Mouse (Mus musculus) heart, postnatal 0 days (tissue): ENCODE data around the gene Armc12. TPM values are rescaled to one million over a fixed set of nuclear protein-coding genes. Genes with fewer than 3 reads are reported as not detected.
A peak's percentile ranks its signal among the peaks of the same experiment; 100 is the strongest.

Source experiments
- ATAC-seq: fragments of 200-750 bp; cut with Nextera tagmentation; 2 replicates; pipeline ENCODE4 v1.8.0; 2017; ENCODE audit warnings: low read depth, moderate number of reproducible peaks, moderate library complexity; ENCODE audit not compliant: insufficient read depth
- DNase-seq: peaks from one replicate; pipeline ENCODE4 v3.0.0-alpha.2; 2016; ENCODE audit warnings: low spot score
- H3K27ac ChIP-seq: fragments of 300-500 bp; sonication (generic); 2 replicates; pipeline ENCODE4 v1.5.1; 2014; ENCODE audit warnings: low read depth, mild to moderate bottlenecking
- H3K27me3 ChIP-seq: fragments of 300-500 bp; sonication (generic); 2 replicates; pipeline ENCODE4 v1.6.1; 2014; ENCODE audit warnings: low read length, mixed read lengths; ENCODE audit not compliant: control insufficient read depth, insufficient read depth
- H3K36me3 ChIP-seq: fragments of 300-500 bp; sonication (generic); replicated peaks from 2 replicates; pipeline ENCODE4 v1.6.1; 2014; ENCODE audit warnings: low read length, mixed read lengths; ENCODE audit not compliant: control insufficient read depth, insufficient read depth
- H3K4me1 ChIP-seq: fragments of 300-500 bp; sonication (generic); 2 replicates; pipeline ENCODE4 v1.6.1; 2014; ENCODE audit warnings: antibody characterized with exemption; ENCODE audit not compliant: control insufficient read depth, insufficient read depth
- H3K4me2 ChIP-seq: fragments of 300-500 bp; sonication (generic); 2 replicates; pipeline ENCODE4 v1.6.1; 2014; ENCODE audit warnings: low read depth, mild to moderate bottlenecking, low read length, moderate library complexity
- H3K4me3 ChIP-seq: fragments of 300-500 bp; sonication (generic); 2 replicates; pipeline ENCODE4 v1.5.1; 2014; ENCODE audit warnings: low read depth, low read length
- H3K9ac ChIP-seq: fragments of 300-500 bp; sonication (generic); replicated peaks from 2 replicates; pipeline ENCODE4 v1.6.1; 2014; ENCODE audit warnings: low read depth, low read length, mixed read lengths
- H3K9me3 ChIP-seq: fragments of 300-500 bp; sonication (generic); replicated peaks from 2 replicates; pipeline ENCODE4 v1.6.1; 2016; ENCODE audit warnings: low read length; ENCODE audit not compliant: control insufficient read depth
- CTCF ChIP-seq: IDR thresholded peaks from 2 replicates; pipeline ENCODE4 v1.5.1; 2016; ENCODE audit warnings: antibody characterized with exemption, control low read depth, low read depth
- EP300 ChIP-seq: IDR thresholded peaks from 2 replicates; pipeline ENCODE4 v1.6.1; 2016; ENCODE audit warnings: antibody characterized with exemption, low read depth
- WGBS: fragments of 180-500 bp; shearing (Covaris S2); extraction: QIAGEN DNeasy Blood & Tissue Kit; methylation state at CpG from one replicate; pipeline ENCODE4 v1.1.7; 2014; 5-methylcytosine and 5-hydroxymethylcytosine counted together
- polyA plus RNA-seq: library from polyadenylated mRNA; unstranded; fragments of >200 nt; fragmentation: Nextera tagmentation; extraction: Ambion mirVana; gene quantifications from 2 replicates; pipeline ENCODE4 v1.2.1, GENCODE M21; 2015
- total RNA-seq: library from RNA; depleted of rRNA; stranded (reverse); fragments of >200 nt; gene quantifications from 2 replicates; pipeline ENCODE4 v1.2.3, GENCODE M21; 2014; ENCODE audit warnings: low replicate concordance

The Armc12 gene
- total and polyA plus RNA-seq, 2 experiments from 2014 or later, result not detected

GRCm38 (mm10) chr17:28527184-28528042 is 3.2 kb upstream of the Armc12 start:
- Histone ChIP-seq H3K4me2 (peak overlapping the region; percentile 34), H3K36me3 (no peaks in the 10 kb centered on the region), H3K27me3 (0 out of 2 replicates have a peak, but pooled peaks cover 6% of the 10 kb centered on the region), H3K9ac (no peak overlapping the region; the same call in 1 of the 2 replicates), H3K4me1 (no peaks in the 10 kb centered on the region; the same call in 1 of the 2 replicates), H3K4me3 (0 out of 2 replicates have a peak overlapping the region, but pooled peaks have one; percentile 8), H3K27ac (peak overlapping the region; percentile 13; the same call in 1 of the 2 replicates), H3K9me3 (no peaks in the 10 kb centered on the region)
- DNase-seq (no peak), ATAC-seq (no peak)
- TF ChIP-seq EP300, result no peak
- no peak for TF ChIP-seq CTCF
- 36% methylated on average over 12 of the region's 12 CpGs for WGBS

DNA sequence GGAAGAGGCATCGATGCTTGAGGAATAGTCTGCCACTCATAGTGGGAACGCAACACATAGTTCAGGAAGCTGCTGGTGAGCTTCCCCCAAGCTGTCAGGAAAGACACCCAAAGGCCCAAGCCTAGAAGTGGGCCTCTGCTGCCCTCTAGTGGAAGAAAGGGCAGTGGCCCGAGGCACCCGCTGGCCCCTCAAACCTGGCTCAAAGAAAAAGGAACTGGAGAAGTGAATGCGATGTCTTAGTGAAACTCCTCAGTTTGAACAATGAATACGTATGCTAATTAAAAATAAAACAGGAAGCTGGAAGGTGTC is 2.6 kb upstream of the Armc12 start:
- Histone ChIP-seq H3K4me3 (0 out of 2 replicates have a peak overlapping the region, but pooled peaks have one; percentile 8), H3K9me3 (no peaks in the 10 kb centered on the region), H3K4me1 (no peaks in the 10 kb centered on the region; the same call in 1 of the 2 replicates), H3K9ac (no peak overlapping the region; the same call in 1 of the 2 replicates), H3K4me2 (peak overlapping the region; percentile 34), H3K36me3 (no peaks in the 10 kb centered on the region), H3K27me3 (0 out of 2 replicates have a peak, but pooled peaks cover 6% of the 10 kb centered on the region), H3K27ac (no peak overlapping the region)
- DNase-seq (peak; percentile 87), ATAC-seq (peak; percentile 39)
- TF ChIP-seq CTCF (peak; percentile 99), EP300 (no peak)
- WGBS, result 5% methylated on average over 6 of the region's 6 CpGs

DNA sequence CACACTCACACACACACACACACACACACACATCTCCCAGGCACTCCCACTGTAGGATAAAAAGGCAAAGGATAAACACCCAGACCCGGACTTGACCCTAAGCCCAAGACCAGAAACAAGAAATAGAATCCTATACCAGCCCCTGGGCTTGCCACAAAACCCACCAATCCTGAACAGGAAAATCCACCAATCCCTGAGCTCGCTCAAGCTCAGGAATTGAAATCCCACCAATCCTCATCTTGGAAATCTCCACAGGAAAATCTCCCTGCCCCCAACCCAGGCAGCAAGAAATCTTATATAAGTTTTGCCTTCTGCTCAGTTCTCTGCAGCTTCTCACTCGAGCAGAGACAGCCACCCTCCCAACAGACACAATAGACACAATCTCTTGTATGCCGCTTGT is 1.5 kb upstream of the Armc12 start:
- no peak for ATAC-seq
- Histone ChIP-seq H3K4me1 (no peaks in the 10 kb centered on the region), H3K9me3 (no peaks in the 10 kb centered on the region), H3K27ac (no peak overlapping the region), H3K36me3 (no peaks in the 10 kb centered on the region), H3K4me3 (no peak overlapping the region), H3K27me3 (0 out of 2 replicates have a peak, but pooled peaks cover 6% of the 10 kb centered on the region), H3K4me2 (no peak overlapping the region), H3K9ac (no peak overlapping the region)
- no peak for TF ChIP-seq CTCF
- DNase-seq, result no peak
- WGBS, result 57% methylated on average over 4 of the region's 4 CpGs

DNA sequence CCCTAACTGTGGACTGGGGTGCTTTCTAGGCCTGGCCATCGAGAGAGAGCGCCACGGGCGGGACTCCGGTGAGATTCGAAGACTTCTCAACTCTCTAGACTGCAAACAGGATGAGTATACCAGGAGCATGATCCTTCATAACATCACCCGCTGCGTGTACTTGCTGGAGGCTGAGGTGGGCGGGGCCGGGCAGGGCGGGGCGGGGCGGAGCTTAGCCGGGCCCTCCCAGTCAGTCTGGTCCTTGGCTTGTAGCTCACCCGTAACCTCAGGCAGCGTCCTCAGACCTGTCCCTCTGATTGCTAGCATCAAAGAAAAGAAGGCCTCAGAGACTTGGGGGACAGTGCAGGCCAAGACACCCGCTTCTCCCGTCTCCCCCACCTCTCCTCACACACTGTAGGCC is 1.3 kb downstream of the Armc12 start:
- ATAC-seq (no peak), DNase-seq (no peak)
- Histone ChIP-seq H3K27ac (no peak overlapping the region), H3K4me2 (no peak overlapping the region), H3K4me1 (no peaks in the 10 kb centered on the region), H3K36me3 (no peaks in the 10 kb centered on the region), H3K27me3 (0 out of 2 replicates have a peak, but pooled peaks cover 6% of the 10 kb centered on the region), H3K4me3 (no peak overlapping the region), H3K9ac (no peak overlapping the region), H3K9me3 (no peaks in the 10 kb centered on the region)
- TF ChIP-seq EP300 (no peak), CTCF (no peak)
- WGBS, result 11% methylated on average over 18 of the region's 18 CpGs

DNA sequence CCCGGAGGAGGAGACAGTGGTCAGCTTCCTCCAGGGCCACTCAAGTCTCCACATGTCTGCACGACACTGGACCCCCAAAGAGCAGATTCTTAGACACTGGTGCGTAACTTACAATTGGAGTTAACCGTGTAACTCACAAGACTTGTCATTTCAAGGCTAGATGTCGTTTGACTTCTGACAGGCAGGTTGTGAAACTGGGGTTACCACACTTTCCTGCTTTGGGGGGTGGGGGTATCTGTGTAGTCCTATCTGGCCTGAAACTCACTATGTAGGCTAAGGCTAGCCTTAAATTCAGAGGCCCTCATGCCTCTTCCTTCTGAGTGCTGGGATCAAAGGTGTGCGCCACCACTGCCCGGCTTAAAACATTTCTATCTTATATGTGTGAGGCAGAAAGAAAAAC is 2.0 kb downstream of the Armc12 start:
- ATAC-seq (no peak), DNase-seq (no peak)
- H3K27me3 ChIP-seq, result 0 out of 2 replicates have a peak, but pooled peaks cover 6% of the 10 kb centered on the region
- H3K4me1 ChIP-seq, result no peaks in the 10 kb centered on the region
- H3K4me3 ChIP-seq, result no peak overlapping the region
- no peak overlapping the region for H3K9ac ChIP-seq
- H3K36me3 ChIP-seq, result no peaks in the 10 kb centered on the region
- no peak overlapping the region for H3K27ac ChIP-seq
- TF ChIP-seq CTCF (no peak), EP300 (no peak)
- no peak overlapping the region for H3K4me2 ChIP-seq
- WGBS, result 80% methylated on average over 7 of the region's 7 CpGs
- no peaks in the 10 kb centered on the region for H3K9me3 ChIP-seq
